Mouse (Mus musculus) stomach, postnatal 0 days (tissue): ENCODE results near the gene Olfr417.

Experiments
- CTCF ChIP-seq: IDR thresholded peaks from 2 replicates; pipeline ENCODE4 v1.5.1; 2016; ENCODE audit warnings: antibody characterized with exemption, low read depth, mild to moderate bottlenecking, moderate library complexity
- EP300 ChIP-seq: optimal IDR thresholded peaks from 2 replicates; pipeline ENCODE3; 2016; ENCODE audit warnings: antibody characterized with exemption

DNA sequence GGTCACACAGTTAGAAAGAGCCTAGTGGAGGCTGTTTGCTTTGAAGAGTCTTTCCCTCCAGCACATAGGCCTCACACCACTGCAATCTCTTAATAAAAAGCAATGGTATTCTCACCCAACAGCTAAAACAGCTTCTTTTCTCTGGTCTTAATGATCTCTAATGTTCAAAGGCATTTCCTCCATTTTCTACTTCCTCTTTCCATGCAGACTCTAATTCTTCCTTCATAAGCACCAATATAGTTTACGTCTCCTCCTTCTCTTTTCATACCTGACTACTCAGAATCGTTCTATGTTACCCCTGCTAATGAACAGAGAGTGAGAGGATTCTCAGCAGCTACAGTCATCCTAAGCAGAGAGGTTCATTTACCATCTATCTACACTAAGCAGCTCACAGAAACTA, 47.6 kb upstream of the Olfr417 start:
- no peak for TF ChIP-seq CTCF
- TF ChIP-seq EP300: no peak
